Mouse (Mus musculus) testis, postnatal 14 days (tissue): ENCODE measurements around the gene Ppp1r3e.

Source experiments
- DNase-seq: peaks from one replicate; pipeline ENCODE4 v3.0.0; 2021; ENCODE audit warnings: low spot score

Gene Ppp1r3e

DNA sequence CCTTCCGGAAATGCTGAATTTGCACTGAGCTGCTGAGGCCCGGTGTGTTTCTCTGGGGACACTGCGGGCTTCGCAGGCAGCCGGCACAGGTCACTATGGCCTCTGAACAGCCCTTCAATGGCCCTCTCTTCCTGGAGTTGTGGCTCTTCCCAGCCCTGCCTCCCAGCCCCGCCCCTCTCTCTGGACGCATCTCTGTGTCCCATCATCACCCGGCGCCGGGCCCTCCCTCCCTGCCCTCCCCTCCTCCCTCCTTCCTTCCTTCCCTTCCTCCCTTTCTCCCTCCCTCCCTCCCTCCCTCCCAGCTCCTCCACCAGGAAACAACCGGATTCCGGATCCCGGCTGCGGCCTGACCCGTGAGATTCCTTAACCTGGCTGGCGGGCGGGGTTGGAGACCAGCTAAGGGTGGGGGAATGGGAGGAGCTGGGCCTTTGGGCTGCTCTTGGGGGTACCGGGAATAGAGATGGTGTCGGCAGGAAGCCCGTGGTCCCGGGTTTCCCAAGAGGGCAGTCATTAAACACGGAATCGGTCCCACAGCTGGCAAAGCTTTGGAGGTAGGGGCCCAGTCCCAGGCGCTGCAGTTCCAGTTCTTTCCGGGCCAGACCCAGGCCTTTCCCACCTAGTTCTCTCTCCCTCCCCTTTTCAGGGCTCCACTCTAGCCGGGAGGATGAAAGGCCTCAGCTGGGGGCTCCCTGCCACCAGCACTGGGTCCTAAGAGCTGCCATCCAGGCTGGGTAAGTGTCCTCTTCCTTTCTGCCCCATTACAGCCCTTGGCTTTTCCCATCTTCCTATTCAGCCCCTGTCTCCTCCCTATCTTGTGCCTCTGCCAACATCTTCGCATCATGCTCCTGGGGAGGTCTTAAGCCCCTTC, 6.0 kb upstream of the Ppp1r3e start, which contains the start of the genes Bcl2l2 and Gm20521:
Gene Bcl2l2 (plus strand): TSS at position 224 of the 868 bp plus-strand sequence.
Gene Gm20521 (plus strand): TSS at position 288 of the 868 bp plus-strand sequence.
- DNase-seq, result peak; percentile 83

DNA sequence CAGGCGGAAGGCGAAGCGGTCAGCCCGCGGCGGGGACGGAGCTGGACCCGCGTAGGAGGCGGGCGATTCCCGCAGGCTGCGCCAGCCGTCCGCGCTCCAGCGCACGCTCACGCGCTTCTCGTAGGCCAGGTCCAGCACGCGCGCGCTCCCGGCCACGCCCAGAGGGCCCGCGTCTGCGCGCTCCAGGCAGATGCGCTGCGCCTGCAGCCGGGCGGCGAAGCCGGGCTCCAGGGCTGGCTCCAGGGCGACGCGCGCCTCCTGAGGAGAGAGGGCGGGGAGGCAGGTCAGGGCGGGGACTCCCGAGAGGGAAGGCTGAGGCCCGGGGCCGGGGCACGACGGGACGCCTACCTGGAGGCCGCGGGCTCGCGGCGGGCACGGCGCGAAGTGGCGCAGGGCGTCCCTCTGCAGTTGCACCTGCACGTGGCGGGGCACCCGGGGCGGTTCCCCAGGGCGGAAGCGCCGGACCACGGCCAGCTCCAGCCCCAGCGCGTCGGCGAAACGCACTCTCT, 757 bp downstream of the Ppp1r3e start:
- DNase-seq, result peak; percentile 92

DNA sequence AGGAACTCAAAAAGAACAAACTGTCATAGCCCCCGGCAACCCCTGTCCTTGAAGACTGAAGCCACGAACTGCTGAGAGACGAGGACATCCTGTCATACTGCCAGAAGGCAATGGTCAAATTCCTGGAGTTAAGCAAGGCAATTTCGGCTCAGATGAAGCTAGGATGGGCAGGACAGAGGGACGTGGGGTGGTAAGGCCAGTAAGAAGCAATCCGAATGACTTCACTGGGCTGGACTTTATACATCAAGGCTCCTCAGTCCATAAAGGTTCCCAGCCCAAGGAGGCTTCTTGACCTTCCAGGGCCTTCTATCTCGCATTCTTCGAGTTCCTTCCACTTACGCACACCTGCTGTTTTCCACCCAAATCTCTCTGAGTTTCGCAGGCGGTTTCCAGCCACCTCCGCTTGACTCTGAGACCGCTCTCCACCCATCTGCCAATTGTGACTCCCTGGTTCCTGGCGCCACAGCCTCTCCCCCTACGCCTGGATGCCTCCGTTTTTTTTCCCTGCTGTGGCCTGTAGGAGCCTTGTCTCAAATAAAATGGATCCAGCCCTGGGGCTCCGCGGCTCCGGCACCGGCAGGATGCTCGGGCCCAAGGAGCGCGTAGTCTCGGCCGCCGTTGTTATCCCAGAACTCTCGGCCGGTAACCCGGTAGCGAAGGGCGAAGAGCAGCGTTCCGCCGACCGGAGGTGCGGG, 1.4 kb downstream of the Ppp1r3e start:
- DNase-seq, result no peak

DNA sequence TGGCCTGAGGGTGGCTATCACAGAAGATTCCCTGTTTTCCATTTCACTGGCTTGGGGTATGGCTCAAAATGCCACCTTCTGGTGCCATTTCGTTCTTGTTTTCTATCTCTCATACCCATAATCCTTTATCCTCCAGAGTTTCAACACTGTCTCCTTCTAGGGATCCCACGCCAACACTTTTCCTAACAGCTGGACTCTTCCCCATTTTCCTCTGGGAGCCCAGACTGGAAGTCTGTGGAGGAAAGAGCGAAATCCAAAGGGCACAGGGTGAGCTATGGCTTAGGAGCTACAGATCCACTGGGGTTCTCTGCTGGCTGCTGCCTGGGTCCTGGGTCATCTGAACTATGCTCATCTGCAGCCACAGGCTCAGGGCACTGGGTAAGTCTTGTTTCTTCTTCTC, 3.2 kb downstream of the Ppp1r3e start:
- no peak for DNase-seq

DNA sequence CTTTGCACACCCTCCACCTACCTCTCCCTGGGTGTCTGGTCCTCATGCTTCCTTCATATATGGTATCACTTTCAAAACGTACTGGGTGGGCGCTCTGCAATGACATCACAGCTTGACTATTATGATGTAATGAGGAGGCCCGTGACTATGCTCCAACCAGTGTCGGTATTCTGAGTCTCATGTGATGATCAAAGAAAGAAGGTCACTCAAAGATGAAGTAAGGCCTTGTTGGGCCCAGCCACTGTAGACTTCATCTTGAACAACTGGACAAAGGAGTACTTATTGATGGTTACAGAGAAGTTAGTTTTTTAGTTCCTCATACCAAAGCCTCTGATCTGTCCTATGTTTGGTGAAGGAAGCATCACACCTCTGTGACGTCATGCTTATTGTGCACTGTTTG, 6.5 kb downstream of the Ppp1r3e start, which contains the start of gene Homez:
Gene Homez (minus strand): TSS at position 101 of the 400 bp plus-strand sequence.
- no peak for DNase-seq

DNA sequence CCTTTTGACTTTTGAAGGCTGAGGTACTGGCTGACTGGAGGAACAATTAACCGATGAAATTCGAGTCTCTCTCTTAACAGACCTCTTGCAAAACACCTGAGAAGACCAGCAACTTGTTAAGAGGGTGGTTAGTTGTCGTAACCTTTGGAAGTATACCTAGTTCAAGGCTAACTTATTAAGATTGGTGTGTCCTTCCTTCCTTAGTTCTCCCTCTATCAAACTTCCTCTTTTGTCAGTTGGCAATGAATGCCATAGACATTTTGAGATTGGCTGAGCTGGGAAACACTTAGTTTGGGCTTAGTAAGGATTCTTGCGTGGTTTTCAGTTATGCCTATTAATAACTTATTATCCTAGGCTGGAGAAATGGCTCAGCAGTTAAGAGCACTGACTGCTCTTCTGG, 9.3 kb downstream of the Ppp1r3e start:
- no peak for DNase-seq

DNA sequence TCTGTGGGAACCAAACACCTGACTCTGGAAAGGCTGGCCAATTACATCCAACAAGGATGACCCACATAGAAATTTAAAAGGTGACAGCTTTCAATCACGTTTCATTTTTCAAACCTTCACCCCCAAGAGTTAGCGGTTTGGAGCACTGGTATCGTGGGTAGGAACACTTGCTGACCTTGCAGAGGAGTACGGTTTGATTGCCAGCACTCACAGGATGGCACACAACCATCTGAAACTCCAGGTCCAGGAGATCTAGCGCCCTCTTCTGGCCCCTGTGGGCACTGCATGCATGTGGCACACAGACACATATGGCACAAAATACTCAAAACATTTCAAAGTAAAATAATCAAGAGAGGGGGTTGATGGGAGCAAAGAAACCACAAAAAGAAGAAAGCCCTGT, 10.4 kb downstream of the Ppp1r3e start:
- DNase-seq, result no peak

DNA sequence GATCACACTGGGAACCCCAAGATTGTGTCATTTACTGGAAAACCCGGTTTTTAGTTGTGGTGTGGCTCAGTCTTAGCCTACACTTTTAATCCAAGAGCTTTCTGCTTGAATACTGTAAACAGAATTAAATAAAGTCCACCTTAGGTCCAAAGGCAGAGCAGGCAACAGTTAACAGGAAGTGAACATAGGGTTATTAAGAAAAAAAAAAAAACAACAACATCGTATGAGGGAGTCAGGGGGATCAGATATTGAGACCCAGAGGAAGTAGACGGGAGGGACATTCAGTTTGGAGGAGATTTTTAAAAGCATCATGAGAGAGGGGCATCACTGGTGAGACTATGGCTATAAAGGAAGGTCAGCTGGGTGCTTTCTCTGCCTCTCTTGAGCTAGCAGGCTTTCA, 11.1 kb downstream of the Ppp1r3e start:
- DNase-seq, result no peak

DNA sequence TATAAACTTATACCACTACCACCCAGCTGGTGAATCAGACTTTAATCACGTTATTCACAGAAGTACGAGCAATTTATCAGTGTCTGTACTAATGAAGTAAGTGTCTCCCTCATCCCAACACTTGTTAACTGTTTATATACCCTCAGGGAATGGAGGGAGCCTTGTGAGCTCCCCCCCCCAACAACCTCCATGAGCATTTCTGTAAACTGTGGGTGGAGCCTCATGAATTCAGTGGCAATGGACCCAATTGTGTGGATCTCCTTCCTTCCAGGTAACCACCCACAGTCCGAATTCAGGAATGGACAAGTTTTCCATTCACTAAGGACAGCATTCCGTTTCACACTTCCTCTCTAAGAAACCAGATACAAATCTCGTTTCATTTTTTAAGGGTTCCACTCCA, 11.7 kb downstream of the Ppp1r3e start:
- no peak for DNase-seq

DNA sequence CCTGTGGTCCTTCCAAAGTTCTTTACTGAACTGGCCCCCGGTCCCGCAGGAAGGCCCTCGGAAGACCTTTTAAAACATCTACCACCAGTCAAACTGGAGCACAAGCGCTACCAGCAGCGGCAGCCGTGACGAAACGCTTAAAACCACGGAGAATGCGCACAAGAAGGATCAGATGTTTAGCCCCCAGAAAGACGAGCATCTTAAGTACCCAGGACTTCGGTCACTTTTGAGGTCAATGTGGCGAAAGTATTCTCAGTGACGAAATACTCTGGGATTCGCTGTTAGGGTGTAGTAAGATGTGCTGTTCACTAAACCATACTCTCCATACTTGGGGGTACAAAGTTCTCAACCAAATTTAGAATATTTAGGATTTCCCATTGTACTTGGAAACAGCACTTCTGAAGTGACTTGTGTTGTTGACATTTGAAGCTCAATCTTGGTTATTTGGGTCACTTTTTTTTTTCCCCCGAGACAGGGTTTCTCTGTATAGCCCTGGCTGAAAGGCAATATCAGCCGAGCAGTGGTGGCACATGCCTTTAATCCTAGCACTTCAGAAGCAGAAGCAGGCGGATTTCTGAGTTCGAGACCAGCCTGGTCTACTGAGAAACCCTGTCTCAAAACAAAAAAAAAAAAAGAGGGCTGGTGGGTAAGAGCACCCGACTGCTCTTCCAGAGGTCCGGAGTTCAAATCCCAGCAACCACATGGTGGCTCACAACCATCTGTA, 12.9 kb downstream of the Ppp1r3e start:
- no peak for DNase-seq

DNA sequence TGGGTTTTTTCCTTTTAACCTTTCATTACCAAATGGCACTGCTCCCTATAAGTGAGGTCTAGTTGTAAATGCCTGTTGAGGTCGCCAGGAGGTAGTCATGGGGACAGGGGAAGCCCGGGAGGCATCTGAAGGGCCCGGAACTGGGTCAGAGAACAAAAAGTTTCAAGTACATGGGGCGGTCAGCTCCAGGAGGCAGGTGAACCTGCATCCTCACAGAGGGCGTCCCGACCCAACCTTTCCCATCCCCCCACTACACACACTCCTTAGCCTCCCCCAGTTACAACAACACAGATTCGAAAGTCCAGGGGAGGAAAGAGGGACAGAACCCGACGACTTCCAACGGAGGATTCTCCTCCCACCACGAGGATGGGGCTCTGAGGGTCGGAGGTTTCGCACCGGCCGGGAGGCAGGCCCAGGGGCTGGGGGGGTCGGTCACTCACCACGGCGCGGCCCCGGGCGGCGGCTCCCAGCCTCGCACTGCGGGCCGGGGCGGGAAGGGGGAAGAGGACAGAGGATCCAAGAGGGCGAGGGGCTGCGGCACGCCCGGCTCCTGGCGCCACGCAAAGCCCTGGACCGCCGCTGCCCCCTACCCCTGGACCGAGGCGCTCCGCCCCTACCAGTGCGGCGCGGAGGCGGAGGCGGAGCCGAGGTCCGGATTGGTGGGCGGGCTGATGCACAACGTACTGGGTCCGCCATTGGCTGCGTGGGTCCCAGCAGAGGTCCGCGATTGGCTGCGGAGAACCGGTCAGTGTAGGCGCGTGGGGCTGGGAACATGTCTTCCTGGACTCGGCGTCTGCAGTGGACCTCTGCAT, 13.6 kb downstream of the Ppp1r3e start:
- DNase-seq, result peak; percentile 94

DNA sequence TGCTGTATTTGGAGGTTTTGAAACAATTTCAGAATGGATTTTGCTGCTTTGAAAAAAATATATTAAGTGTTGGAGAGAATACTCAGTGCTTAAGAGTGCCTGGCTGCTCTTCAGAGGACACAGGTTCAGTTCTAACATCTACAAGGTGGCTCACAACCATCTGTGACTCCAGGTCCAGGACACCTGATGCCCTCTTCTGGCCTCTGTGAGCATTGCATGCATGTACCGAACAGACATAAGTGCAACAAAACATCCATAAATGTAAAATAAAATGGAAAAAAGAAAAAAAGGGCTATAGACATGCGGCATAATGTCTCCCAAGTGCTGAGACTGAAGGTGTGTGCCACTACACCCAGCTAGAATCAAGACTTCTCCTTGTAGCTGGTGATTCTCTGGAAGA, 16.8 kb downstream of the Ppp1r3e start:
- no peak for DNase-seq

DNA sequence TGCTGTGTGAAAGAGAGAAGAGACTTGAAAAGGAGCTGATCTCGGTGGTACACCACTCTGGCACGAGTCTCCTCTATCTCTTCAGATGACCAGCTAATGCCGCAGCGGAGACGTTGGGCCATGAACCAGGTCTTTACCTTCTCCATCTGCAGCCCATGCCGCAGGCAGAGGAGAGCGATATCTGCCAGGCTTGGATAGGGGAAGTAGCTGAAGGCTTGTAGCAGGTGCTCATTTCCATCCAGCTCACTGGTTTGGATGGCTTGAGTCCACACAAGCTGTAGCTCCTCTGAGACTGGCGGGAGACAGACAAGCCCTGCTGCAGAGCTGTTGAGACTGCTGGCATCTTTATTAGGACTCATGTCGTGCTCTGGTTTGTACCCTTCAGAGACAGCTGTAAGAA, 19.5 kb downstream of the Ppp1r3e start:
- DNase-seq, result no peak

DNA sequence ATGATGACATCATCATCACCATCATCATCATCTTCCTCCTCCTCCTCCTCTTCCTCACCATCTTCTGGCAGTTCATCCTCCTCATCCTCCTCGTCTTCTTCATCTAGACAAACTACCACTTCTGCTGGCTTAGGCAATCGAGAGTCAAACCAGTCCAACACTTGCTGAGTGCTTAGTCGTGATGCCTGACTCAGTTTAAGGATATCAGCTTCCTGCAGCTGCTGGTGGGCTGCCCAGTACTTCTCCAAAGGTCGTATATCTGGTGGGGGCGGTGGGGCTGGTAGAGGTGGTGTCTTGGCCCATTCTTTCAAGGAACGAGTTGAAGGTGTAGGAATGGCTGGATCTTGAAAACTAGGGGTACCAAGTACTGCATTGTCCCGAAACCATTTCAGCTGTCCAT, 20.6 kb downstream of the Ppp1r3e start:
- DNase-seq, result no peak

DNA sequence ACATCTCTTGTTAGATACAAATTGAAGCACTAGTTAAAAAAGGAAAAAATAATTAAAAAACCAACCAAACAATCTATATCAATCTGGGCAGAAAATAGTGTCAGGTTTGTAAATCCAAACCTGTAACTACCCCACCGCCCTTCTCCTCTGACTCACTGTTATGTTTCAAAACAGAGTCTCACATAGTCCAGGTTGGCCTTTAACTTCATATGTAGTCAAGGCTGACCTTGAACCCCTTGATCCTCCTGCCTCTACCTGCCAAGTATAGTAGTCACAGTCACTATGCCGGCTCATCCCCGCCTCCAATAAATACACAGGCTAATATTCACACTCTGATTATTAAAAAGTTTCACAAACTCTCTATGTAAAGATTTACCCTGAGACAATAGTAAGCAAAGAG, 21.6 kb downstream of the Ppp1r3e start:
- no peak for DNase-seq

DNA sequence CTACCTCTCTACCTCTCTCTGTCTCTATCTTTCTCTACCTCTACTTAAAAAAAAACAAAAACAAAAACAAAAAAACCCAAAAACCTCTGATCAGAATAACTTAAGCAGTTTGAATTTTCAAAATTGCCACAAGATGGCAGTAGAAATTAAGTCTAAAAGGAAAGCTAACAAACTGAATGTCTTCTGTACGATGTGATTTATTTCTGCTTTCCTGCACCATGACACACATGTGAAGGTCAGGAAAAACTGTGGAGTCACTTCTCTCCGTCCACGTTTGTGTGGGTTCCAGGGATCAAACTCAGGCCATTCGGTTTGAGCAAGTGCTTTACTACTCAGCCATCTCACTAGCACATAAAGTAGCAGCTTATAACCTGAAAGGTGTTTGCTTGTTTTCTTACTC, 33.9 kb downstream of the Ppp1r3e start:
- DNase-seq, result no peak

DNA sequence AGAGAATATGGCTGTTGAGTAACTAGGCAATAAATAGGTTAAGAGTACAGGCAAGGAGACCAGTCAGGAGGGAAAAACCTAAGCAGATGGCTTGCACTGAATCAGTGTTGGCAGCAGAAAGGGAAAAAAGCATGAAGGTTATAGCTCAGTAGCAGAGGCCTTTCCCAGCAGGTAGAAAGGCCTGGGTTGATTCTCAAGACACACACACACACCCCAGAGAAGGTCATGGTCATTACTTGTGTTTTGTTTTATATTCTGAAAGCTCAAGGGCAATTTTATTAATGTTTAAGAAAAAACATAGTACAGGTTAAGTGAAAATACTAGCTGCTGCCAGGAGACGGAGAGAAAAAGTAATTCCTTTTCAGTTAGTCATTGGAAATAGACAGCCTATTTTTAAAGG, 53.6 kb downstream of the Ppp1r3e start:
- no peak for DNase-seq
